Mouse (Mus musculus) hindbrain, embryonic 14.5 days (tissue): ENCODE measurements around the gene Senp6. TPM values are rescaled to one million over a fixed set of nuclear protein-coding genes. Genes with fewer than 3 reads are reported as not detected.

Experiments
- ATAC-seq: fragments of 200-750 bp; cut with Nextera tagmentation; 2 replicates; pipeline ENCODE4 v1.8.0; 2017; ENCODE audit warnings: moderate number of reproducible peaks, mild to moderate bottlenecking, moderate TSS enrichment, moderate library complexity; ENCODE audit not compliant: low FRiP score
- DNase-seq: peaks from one replicate; pipeline ENCODE4 v3.0.0-alpha.2; 2015; ENCODE audit warnings: low spot score
- H3K27ac ChIP-seq: fragments of 300-500 bp; sonication (generic); 2 replicates; pipeline ENCODE4 v1.5.1; 2014; ENCODE audit warnings: mild to moderate bottlenecking, moderate library complexity
- H3K27me3 ChIP-seq: fragments of 300-500 bp; sonication (generic); 2 replicates; pipeline ENCODE4 v1.6.1; 2014; ENCODE audit warnings: mild to moderate bottlenecking, low read length, mixed read lengths; ENCODE audit not compliant: control insufficient read depth, insufficient read depth
- H3K36me3 ChIP-seq: fragments of 300-500 bp; sonication (generic); replicated peaks from 2 replicates; pipeline ENCODE4 v1.6.1; 2014; ENCODE audit not compliant: control insufficient read depth, insufficient read depth
- H3K4me1 ChIP-seq: fragments of 300-500 bp; sonication (generic); replicated peaks from 2 replicates; pipeline ENCODE4 v1.6.1; 2014; ENCODE audit warnings: antibody characterized with exemption, low read length, mixed read lengths; ENCODE audit not compliant: control insufficient read depth, insufficient read depth
- H3K4me2 ChIP-seq: fragments of 300-500 bp; sonication (generic); replicated peaks from 2 replicates; pipeline ENCODE4 v1.6.1; 2014; ENCODE audit warnings: mild to moderate bottlenecking, moderate library complexity
- H3K4me3 ChIP-seq: fragments of 300-500 bp; sonication (generic); replicated peaks from 2 replicates; pipeline ENCODE4 v1.5.1; 2014; ENCODE audit warnings: mild to moderate bottlenecking, low read length
- H3K9ac ChIP-seq: fragments of 300-500 bp; sonication (generic); 2 replicates; pipeline ENCODE4 v1.6.1; 2014
- H3K9me3 ChIP-seq: fragments of 300-500 bp; sonication (generic); 2 replicates; pipeline ENCODE4 v1.6.1; 2016; ENCODE audit warnings: low read length; ENCODE audit not compliant: control insufficient read depth
- WGBS: fragments of 180-500 bp; shearing (Covaris S2); extraction: QIAGEN DNeasy Blood & Tissue Kit; methylation state at CpG from one replicate; pipeline ENCODE4 v1.1.7; 2014; 5-methylcytosine and 5-hydroxymethylcytosine counted together
- polyA plus RNA-seq: library from polyadenylated mRNA; unstranded; fragments of >200 nt; fragmentation: Nextera tagmentation; extraction: Ambion mirVana; gene quantifications from 2 replicates; pipeline ENCODE4 v1.2.1, GENCODE M21; 2014

Gene Senp6
- polyA plus RNA-seq, 1 experiment from 2014 or later = 61.1 TPM

GRCm38 (mm10) chr9:80096325-80096724 lies 29.6 kb downstream of the Senp6 start:
- no peak overlapping the region for H3K4me2 ChIP-seq
- ATAC-seq (no peak), DNase-seq (no peak)
- WGBS = 92% methylated on average over 3 of the region's 3 CpGs
- no peak overlapping the region for H3K9ac ChIP-seq
- H3K4me3 ChIP-seq = no peak overlapping the region
- peaks cover 20% of the 10 kb centered on the region for H3K36me3 ChIP-seq
- H3K27ac ChIP-seq = no peak overlapping the region
- no peaks in the 10 kb centered on the region for H3K27me3 ChIP-seq
- no peaks in the 10 kb centered on the region for H3K4me1 ChIP-seq
- H3K9me3 ChIP-seq = no peaks in the 10 kb centered on the region

GRCm38 (mm10) chr9:80145992-80146587 lies 79.4 kb downstream of the Senp6 start:
- Histone ChIP-seq H3K4me3 (no peak overlapping the region), H3K9ac (no peak overlapping the region), H3K4me1 (no peaks in the 10 kb centered on the region), H3K36me3 (peaks cover 77% of the 10 kb centered on the region), H3K9me3 (no peaks in the 10 kb centered on the region), H3K4me2 (no peak overlapping the region), H3K27me3 (no peaks in the 10 kb centered on the region), H3K27ac (no peak overlapping the region)
- 87% methylated on average over 10 of the region's 10 CpGs for WGBS
- DNase-seq = no peak
- ATAC-seq = no peak

- no peak for ATAC-seq
- no peaks in the 10 kb centered on the region for H3K4me1 ChIP-seq
- H3K27ac ChIP-seq = no peak overlapping the region
- no peak for DNase-seq
- H3K9ac ChIP-seq = no peak overlapping the region
- no peak overlapping the region for H3K4me2 ChIP-seq
- peaks cover 56% of the 10 kb centered on the region for H3K36me3 ChIP-seq
- no peak overlapping the region for H3K4me3 ChIP-seq
- H3K27me3 ChIP-seq = no peaks in the 10 kb centered on the region
- 90% methylated on average over 5 of the region's 5 CpGs for WGBS
- H3K9me3 ChIP-seq = no peaks in the 10 kb centered on the region
Observed at GRCm38 (mm10) chr9:80149594-80149993, 82.9 kb downstream of the Senp6 start.

GRCm38 (mm10) chr9:80155277-80155676 lies 88.6 kb downstream of the Senp6 start:
- peak; percentile 66 for DNase-seq
- Histone ChIP-seq H3K27ac (no peak overlapping the region; the same call in 1 of the 2 replicates), H3K9ac (no peak overlapping the region), H3K9me3 (no peaks in the 10 kb centered on the region), H3K27me3 (no peaks in the 10 kb centered on the region), H3K4me2 (no peak overlapping the region), H3K4me3 (no peak overlapping the region), H3K4me1 (no peaks in the 10 kb centered on the region), H3K36me3 (peaks cover 16% of the 10 kb centered on the region; the same call in 1 of the 2 replicates)
- peak; percentile 73 for ATAC-seq
- 40% methylated on average over 5 of the region's 5 CpGs for WGBS

DNA sequence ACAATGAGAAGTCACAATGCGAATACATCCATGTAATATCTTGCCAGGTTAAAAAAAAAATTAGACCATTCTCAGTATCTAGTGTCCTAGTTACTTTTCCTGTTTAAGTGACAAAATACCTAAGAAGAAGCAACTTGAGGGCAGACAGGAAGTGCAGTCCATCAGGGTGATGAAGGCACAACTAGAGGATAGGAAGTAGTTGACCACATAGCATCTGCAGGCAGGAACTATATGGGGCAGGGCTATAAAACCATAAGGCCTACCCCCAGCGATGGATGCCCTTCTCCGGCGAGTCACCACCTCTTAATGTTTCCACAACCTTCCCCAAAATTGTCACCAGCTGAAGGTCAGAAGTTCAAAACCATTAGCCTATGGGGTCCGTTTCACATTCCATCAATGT lies 90.1 kb downstream of the Senp6 start:
- no peak overlapping the region for H3K27ac ChIP-seq
- H3K36me3 ChIP-seq = peaks cover 6% of the 10 kb centered on the region; the same call in 1 of the 2 replicates
- H3K4me1 ChIP-seq = no peaks in the 10 kb centered on the region
- DNase-seq (no peak), ATAC-seq (no peak)
- 91% methylated on average over 5 of the region's 5 CpGs for WGBS
- H3K27me3 ChIP-seq = no peaks in the 10 kb centered on the region
- no peaks in the 10 kb centered on the region for H3K9me3 ChIP-seq
- H3K9ac ChIP-seq = no peak overlapping the region
- no peak overlapping the region for H3K4me3 ChIP-seq
- H3K4me2 ChIP-seq = no peak overlapping the region

DNA sequence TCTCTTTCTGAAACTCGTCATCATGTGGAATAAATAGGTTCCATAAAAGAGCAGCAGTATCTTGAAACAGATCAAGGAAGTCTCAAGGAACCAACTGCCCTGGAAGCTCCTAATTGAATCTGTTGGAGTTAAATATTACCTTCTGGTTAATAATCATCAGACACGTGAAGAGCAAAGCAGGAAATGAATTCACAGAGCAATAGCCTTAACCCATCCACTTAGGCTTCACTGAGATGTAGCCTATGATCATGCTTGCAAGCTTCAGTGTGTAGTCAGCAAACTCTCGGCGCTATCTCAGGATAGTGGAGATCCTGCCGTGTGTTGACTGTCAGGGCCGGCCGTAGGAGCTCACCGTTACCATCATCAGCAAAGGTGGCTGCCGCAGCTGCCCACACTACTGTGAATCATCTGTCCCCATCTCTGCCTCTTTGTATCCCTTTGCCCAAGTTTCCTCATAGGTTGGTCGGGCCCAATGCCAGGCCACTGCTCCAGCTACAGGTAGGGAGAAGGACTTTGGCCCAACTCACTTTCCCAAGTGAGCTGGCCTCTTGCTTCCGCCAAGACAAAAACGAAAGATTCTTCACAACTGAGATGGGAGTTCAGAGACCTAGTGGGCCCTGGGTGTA lies 91.2 kb downstream of the Senp6 start:
- no peak overlapping the region for H3K4me3 ChIP-seq
- no peak overlapping the region for H3K9ac ChIP-seq
- no peaks in the 10 kb centered on the region for H3K9me3 ChIP-seq
- 92% methylated on average over 12 of the region's 12 CpGs for WGBS
- no peak overlapping the region for H3K4me2 ChIP-seq
- peaks cover under 1% of the 10 kb centered on the region; the same call in 1 of the 2 replicates for H3K36me3 ChIP-seq
- ATAC-seq (no peak), DNase-seq (no peak)
- no peak overlapping the region for H3K27ac ChIP-seq
- H3K4me1 ChIP-seq = no peaks in the 10 kb centered on the region
- H3K27me3 ChIP-seq = no peaks in the 10 kb centered on the region

DNA sequence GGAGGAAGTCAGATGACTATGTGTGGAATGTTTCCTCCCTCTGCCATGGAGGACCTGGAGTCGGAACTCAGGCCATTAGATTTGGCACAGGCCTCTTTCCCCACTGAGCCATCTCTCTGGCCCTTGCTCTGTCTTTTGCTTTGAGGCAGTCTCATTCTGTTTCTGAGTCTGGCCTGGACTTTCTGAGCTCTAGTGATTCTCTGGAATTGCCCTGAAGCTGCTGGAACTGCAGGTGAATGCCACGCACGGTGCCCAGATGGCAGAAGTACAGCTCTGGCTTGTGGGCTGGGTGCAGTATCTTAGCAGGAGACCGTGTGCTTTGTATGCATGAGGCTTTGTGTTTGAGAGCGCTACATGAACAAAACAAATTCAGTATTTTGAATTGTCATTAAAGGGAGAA lies 92.2 kb downstream of the Senp6 start:
- ATAC-seq (no peak), DNase-seq (no peak)
- H3K27me3 ChIP-seq = no peaks in the 10 kb centered on the region
- no peaks in the 10 kb centered on the region for H3K36me3 ChIP-seq
- H3K9ac ChIP-seq = no peak overlapping the region
- no peak overlapping the region for H3K4me3 ChIP-seq
- no peak overlapping the region for H3K4me2 ChIP-seq
- H3K9me3 ChIP-seq = no peaks in the 10 kb centered on the region
- H3K27ac ChIP-seq = no peak overlapping the region
- WGBS = 78% methylated on average over 5 of the region's 5 CpGs
- H3K4me1 ChIP-seq = no peaks in the 10 kb centered on the region

DNA sequence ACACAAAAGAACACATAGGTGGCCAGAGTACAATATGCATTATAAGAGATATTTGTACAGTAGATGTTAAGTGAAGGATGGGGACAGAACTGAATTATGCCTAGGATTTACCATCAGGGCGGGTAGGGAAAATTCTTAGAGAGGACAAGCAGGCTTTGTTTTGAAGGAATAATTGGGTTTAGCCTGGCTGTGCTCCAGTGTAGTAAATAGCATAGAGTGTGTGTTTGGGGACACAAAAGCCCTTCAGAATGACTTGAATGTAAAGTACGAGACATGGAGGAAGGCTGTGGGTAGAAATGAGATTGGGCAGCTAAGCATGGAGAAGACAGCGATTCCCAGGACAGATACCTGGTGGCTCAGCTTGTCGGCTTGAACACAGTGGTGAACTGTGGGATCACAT lies 94.7 kb downstream of the Senp6 start:
- Histone ChIP-seq H3K27ac (no peak overlapping the region), H3K36me3 (no peaks in the 10 kb centered on the region), H3K9me3 (no peaks in the 10 kb centered on the region), H3K9ac (no peak overlapping the region), H3K27me3 (no peaks in the 10 kb centered on the region), H3K4me3 (no peak overlapping the region), H3K4me2 (no peak overlapping the region), H3K4me1 (0 out of 2 replicates have a peak, but pooled peaks cover 6% of the 10 kb centered on the region)
- WGBS = 59% methylated on average over 4 of the region's 4 CpGs
- DNase-seq (no peak), ATAC-seq (no peak)

GRCm38 (mm10) chr9:80163126-80163723 lies 96.5 kb downstream of the Senp6 start:
- Histone ChIP-seq H3K27me3 (no peaks in the 10 kb centered on the region), H3K27ac (no peak overlapping the region), H3K9ac (no peak overlapping the region), H3K4me1 (0 out of 2 replicates have a peak, but pooled peaks cover 6% of the 10 kb centered on the region), H3K4me2 (no peak overlapping the region), H3K9me3 (no peaks in the 10 kb centered on the region), H3K4me3 (no peak overlapping the region), H3K36me3 (no peaks in the 10 kb centered on the region)
- DNase-seq = no peak
- WGBS = 89% methylated on average over 4 of the region's 4 CpGs
- ATAC-seq = no peak
